Mouse (Mus musculus): ENCODE data around the gene Notch4.

DNA sequence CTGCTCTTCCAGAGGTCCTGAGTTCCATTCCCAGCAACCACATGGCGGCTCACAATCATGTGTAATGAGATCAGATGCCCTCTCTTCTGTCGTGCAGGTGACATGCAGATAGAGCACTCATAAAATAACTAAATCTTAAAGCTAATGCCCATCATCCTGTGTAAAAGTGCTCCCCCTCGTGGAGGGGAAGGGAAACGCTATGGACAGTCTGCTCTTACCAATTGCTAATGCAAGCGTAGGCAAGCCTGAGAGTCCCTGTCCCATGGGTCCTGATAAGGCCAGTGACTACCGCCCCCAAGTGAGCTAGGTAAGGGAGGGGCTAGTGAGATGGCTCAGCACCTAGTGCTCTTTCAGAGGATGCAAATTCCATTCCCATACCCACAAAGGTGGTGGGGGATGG is 54.9 kb downstream of the Notch4 start:
- peak; percentile 57; the same call in 1 of the 2 replicates for TF ChIP-seq CTCF (IDR thresholded peaks at IDR 0.05; ENCODE audit: borderline replicate concordance, insufficient read depth, low read length)
- TF ChIP-seq POLR2A (IDR thresholded peaks at IDR 0.05; ENCODE audit: low read depth, low read length): no peak

Measured in embryonic fibroblast, embryonic 13.5 days (primary cell).